Mouse (Mus musculus): ENCODE measurements at regions not wholly inside any gene's neighbourhood (a gene's known extent, or its start where the extent isn't known, plus 50 kb on each side); places are given as distances from the start of the nearest gene placed in this dataset.
"Not testable (repeated sequence)": the region's sequence is repeated elsewhere in the genome, so short reads cannot be mapped to it uniquely, and the experiment has no call there.

- no peak for ATAC-seq (ENCODE audit: insufficient number of reproducible peaks, low FRiP score, low TSS enrichment, low read depth)
- H3K27me3 ChIP-seq = no peaks in the 10 kb centered on the region
- H3K27ac ChIP-seq (replicated peaks) = no peak overlapping the region
These were observed 722.5 kb downstream of the Lrriq3 start for GRCm38 (mm10) chr3:155815693-155816092.

DNA sequence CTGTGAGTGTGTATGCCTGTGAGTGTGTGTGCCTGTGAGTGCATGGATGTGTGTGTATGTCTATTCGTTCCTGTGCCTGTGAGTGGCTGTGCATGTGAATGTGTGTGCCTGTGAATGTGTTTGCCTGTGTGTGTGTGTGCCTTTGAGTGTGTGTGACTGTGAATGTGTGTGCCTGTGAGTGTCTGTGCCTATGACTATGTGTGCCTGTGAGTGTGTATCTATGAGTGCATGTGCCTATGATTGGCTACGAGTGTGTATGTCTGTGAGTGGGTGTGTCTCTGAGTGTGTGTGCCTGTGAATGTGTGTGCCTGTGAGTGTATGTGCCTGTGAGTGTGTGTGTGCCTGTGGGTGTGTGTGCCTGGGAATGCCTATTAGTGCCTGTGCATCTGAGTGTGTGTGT, 731.6 kb downstream of the Lrriq3 start:
- no peak for ATAC-seq (ENCODE audit: insufficient number of reproducible peaks, low FRiP score, low TSS enrichment, low read depth)
- 86% methylated on average over 2 of the region's 2 CpGs for WGBS

More at GRCm38 (mm10) chr3:155815693-155816092, 722.5 kb downstream of the Lrriq3 start:
- Histone ChIP-seq H3K36me3 (no peaks in the 10 kb centered on the region), H3K4me1 (no peaks in the 10 kb centered on the region), H3K9me3 (replicated peaks) (no peaks in the 10 kb centered on the region), H3K4me3 (replicated peaks) (no peak overlapping the region), H3K9ac (no peak overlapping the region), H3K4me2 (replicated peaks) (no peak overlapping the region)
- WGBS = 45% methylated on average over 2 of the region's 2 CpGs

GRCm38 (mm10) chr3:155866286-155866685, 695.3 kb upstream of the Negr1 start:
- Histone ChIP-seq H3K4me2 (replicated peaks) (no peak overlapping the region), H3K9ac (no peak overlapping the region), H3K4me3 (replicated peaks) (no peak overlapping the region), H3K4me1 (no peaks in the 10 kb centered on the region), H3K27me3 (no peaks in the 10 kb centered on the region), H3K36me3 (no peaks in the 10 kb centered on the region), H3K27ac (replicated peaks) (no peak overlapping the region), H3K9me3 (replicated peaks) (no peaks in the 10 kb centered on the region)
- no peak for ATAC-seq (ENCODE audit: insufficient number of reproducible peaks, low FRiP score, low TSS enrichment, low read depth)

More for the DNA sequence above, 731.6 kb downstream of the Lrriq3 start:
- H3K9me3 ChIP-seq (replicated peaks) = no peaks in the 10 kb centered on the region
- H3K4me1 ChIP-seq = no peaks in the 10 kb centered on the region
- H3K4me2 ChIP-seq (replicated peaks) = no peak overlapping the region
- no peak overlapping the region for H3K27ac ChIP-seq (replicated peaks)
- no peak overlapping the region for H3K9ac ChIP-seq
- no peaks in the 10 kb centered on the region for H3K27me3 ChIP-seq
- H3K36me3 ChIP-seq = no peaks in the 10 kb centered on the region
- H3K4me3 ChIP-seq (replicated peaks) = no peak overlapping the region

DNA sequence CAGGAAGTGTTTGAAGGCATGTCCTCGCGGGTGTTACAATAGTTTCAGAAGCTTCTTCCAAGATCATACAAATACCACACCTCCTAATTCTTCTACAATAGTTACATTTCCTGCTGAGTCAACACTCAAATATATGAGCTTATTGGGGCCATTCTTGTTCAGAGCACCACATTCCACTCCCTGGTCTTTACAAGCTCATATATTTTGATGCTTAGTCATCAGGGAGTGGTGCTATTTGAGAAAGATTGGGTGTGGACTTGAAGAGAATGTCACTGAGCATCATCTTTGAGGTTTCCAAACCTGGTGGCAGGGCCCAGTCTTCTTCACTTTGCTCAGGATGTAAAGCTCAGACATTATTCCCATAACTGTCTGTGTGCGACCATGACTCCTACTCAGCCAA, 685.9 kb upstream of the Negr1 start:
- Histone ChIP-seq H3K36me3 (no peaks in the 10 kb centered on the region), H3K9me3 (replicated peaks) (no peaks in the 10 kb centered on the region), H3K4me1 (no peaks in the 10 kb centered on the region), H3K27ac (replicated peaks) (no peak overlapping the region), H3K4me3 (replicated peaks) (no peak overlapping the region), H3K9ac (no peak overlapping the region), H3K4me2 (replicated peaks) (no peak overlapping the region), H3K27me3 (no peaks in the 10 kb centered on the region)
- no peak for ATAC-seq (ENCODE audit: insufficient number of reproducible peaks, low FRiP score, low TSS enrichment, low read depth)
- WGBS = 88% methylated on average over 3 of the region's 3 CpGs

GRCm38 (mm10) chr3:155878401-155878800, 683.2 kb upstream of the Negr1 start:
- Histone ChIP-seq H3K4me2 (replicated peaks) (no peak overlapping the region), H3K27me3 (no peaks in the 10 kb centered on the region), H3K9ac (no peak overlapping the region), H3K36me3 (no peaks in the 10 kb centered on the region), H3K27ac (replicated peaks) (no peak overlapping the region), H3K9me3 (replicated peaks) (no peaks in the 10 kb centered on the region), H3K4me3 (replicated peaks) (no peak overlapping the region), H3K4me1 (no peaks in the 10 kb centered on the region)
- WGBS = 47% methylated on average over 2 of the region's 2 CpGs
- ATAC-seq (ENCODE audit: insufficient number of reproducible peaks, low FRiP score, low TSS enrichment, low read depth) = no peak

- WGBS = 75% methylated on average over 4 of the region's 4 CpGs
- ATAC-seq (ENCODE audit: insufficient number of reproducible peaks, low FRiP score, low TSS enrichment, low read depth) = no peak
- Histone ChIP-seq H3K4me3 (replicated peaks) (no peak overlapping the region), H3K9me3 (replicated peaks) (no peaks in the 10 kb centered on the region), H3K27me3 (no peaks in the 10 kb centered on the region), H3K4me2 (replicated peaks) (no peak overlapping the region), H3K9ac (no peak overlapping the region), H3K36me3 (no peaks in the 10 kb centered on the region), H3K4me1 (no peaks in the 10 kb centered on the region), H3K27ac (replicated peaks) (no peak overlapping the region)
These were observed 680.9 kb upstream of the Negr1 start for GRCm38 (mm10) chr3:155880722-155881121.

GRCm38 (mm10) chr3:155915981-155916380, 645.6 kb upstream of the Negr1 start:
- 83% methylated on average over 6 of the region's 6 CpGs for WGBS
- no peaks in the 10 kb centered on the region for H3K36me3 ChIP-seq
- no peak for ATAC-seq (ENCODE audit: insufficient number of reproducible peaks, low FRiP score, low TSS enrichment, low read depth)

GRCm38 (mm10) chr3:155942896-155943295, 618.7 kb upstream of the Negr1 start:
- no peaks in the 10 kb centered on the region for H3K9me3 ChIP-seq (replicated peaks)

More at GRCm38 (mm10) chr3:155915981-155916380, 645.6 kb upstream of the Negr1 start:
- Histone ChIP-seq H3K4me1 (no peaks in the 10 kb centered on the region), H3K27ac (replicated peaks) (no peak overlapping the region), H3K4me2 (replicated peaks) (no peak overlapping the region), H3K4me3 (replicated peaks) (no peak overlapping the region), H3K27me3 (no peaks in the 10 kb centered on the region), H3K9me3 (replicated peaks) (no peaks in the 10 kb centered on the region), H3K9ac (no peak overlapping the region)

GRCm38 (mm10) chr3:155944042-155944735, 617.4 kb upstream of the Negr1 start:
- no peak overlapping the region for H3K4me3 ChIP-seq (replicated peaks)
- H3K36me3 ChIP-seq = no peaks in the 10 kb centered on the region
- no peak overlapping the region for H3K4me2 ChIP-seq (replicated peaks)
- no peak for ATAC-seq (ENCODE audit: insufficient number of reproducible peaks, low FRiP score, low TSS enrichment, low read depth)
- H3K4me1 ChIP-seq = no peaks in the 10 kb centered on the region
- H3K27ac ChIP-seq (replicated peaks) = no peak overlapping the region
- H3K27me3 ChIP-seq = no peaks in the 10 kb centered on the region
- WGBS = 44% methylated on average over 2 of the region's 2 CpGs
- no peak overlapping the region for H3K9ac ChIP-seq
- no peaks in the 10 kb centered on the region for H3K9me3 ChIP-seq (replicated peaks)

More at GRCm38 (mm10) chr3:155942896-155943295, 618.7 kb upstream of the Negr1 start:
- WGBS = 48% methylated on average over 2 of the region's 2 CpGs
- H3K4me3 ChIP-seq (replicated peaks) = no peak overlapping the region
- H3K9ac ChIP-seq = no peak overlapping the region
- no peaks in the 10 kb centered on the region for H3K36me3 ChIP-seq
- no peaks in the 10 kb centered on the region for H3K27me3 ChIP-seq
- H3K4me1 ChIP-seq = no peaks in the 10 kb centered on the region
- H3K27ac ChIP-seq (replicated peaks) = no peak overlapping the region
- ATAC-seq (ENCODE audit: insufficient number of reproducible peaks, low FRiP score, low TSS enrichment, low read depth) = no peak
- H3K4me2 ChIP-seq (replicated peaks) = no peak overlapping the region

- H3K9me3 ChIP-seq (replicated peaks) = no peaks in the 10 kb centered on the region
- no peak for ATAC-seq (ENCODE audit: insufficient number of reproducible peaks, low FRiP score, low TSS enrichment, low read depth)
- H3K9ac ChIP-seq = no peak overlapping the region
- no peaks in the 10 kb centered on the region for H3K27me3 ChIP-seq
- 92% methylated on average over 2 of the region's 2 CpGs for WGBS
- H3K27ac ChIP-seq (replicated peaks) = no peak overlapping the region
- H3K4me1 ChIP-seq = no peaks in the 10 kb centered on the region
- no peak overlapping the region for H3K4me2 ChIP-seq (replicated peaks)
- H3K4me3 ChIP-seq (replicated peaks) = no peak overlapping the region
- H3K36me3 ChIP-seq = no peaks in the 10 kb centered on the region
These were observed 616.4 kb upstream of the Negr1 start for GRCm38 (mm10) chr3:155945188-155945587.

GRCm38 (mm10) chr3:155962496-155962895, 599.1 kb upstream of the Negr1 start:
- not testable (repeated sequence) for H3K4me3 ChIP-seq (replicated peaks); H3K27me3 ChIP-seq; H3K9me3 ChIP-seq (replicated peaks); H3K4me1 ChIP-seq; H3K9ac ChIP-seq; H3K27ac ChIP-seq (replicated peaks); H3K36me3 ChIP-seq; H3K4me2 ChIP-seq (replicated peaks); ATAC-seq (ENCODE audit: insufficient number of reproducible peaks, low FRiP score, low TSS enrichment, low read depth)
- WGBS = 40% methylated on average over 2 of the region's 2 CpGs

- Histone ChIP-seq H3K4me3 (replicated peaks) (no peak overlapping the region), H3K36me3 (no peaks in the 10 kb centered on the region), H3K4me1 (no peaks in the 10 kb centered on the region), H3K9ac (no peak overlapping the region), H3K4me2 (replicated peaks) (no peak overlapping the region), H3K9me3 (replicated peaks) (no peaks in the 10 kb centered on the region), H3K27me3 (no peaks in the 10 kb centered on the region), H3K27ac (replicated peaks) (no peak overlapping the region)
- no peak for ATAC-seq (ENCODE audit: insufficient number of reproducible peaks, low FRiP score, low TSS enrichment, low read depth)
- WGBS = 67% methylated on average over 2 of the region's 2 CpGs
These were observed 582.0 kb upstream of the Negr1 start for GRCm38 (mm10) chr3:155979636-155980035.
